Mouse (Mus musculus): ENCODE measurements around the gene Igf1r. TPM values are rescaled to one million over a fixed set of nuclear protein-coding genes. Genes with fewer than 3 reads are reported as not detected.

Gene Igf1r
- polyA plus RNA-seq, 1 experiment from 2014 or later, result 15.9 TPM

- Histone ChIP-seq H3K27me3 (replicated peaks; ENCODE audit: insufficient read depth, low read length) (no peaks in the 10 kb centered on the region), H3K9ac (replicated peaks; ENCODE audit: low read depth) (no peak overlapping the region), H3K27ac (ENCODE audit: low read length) (no peak overlapping the region), H3K9me3 (ENCODE audit: low read length) (no peaks in the 10 kb centered on the region), H3K4me2 (replicated peaks; ENCODE audit: low read depth, low read length) (no peak overlapping the region), H3K36me3 (ENCODE audit: insufficient read depth, low read length) (no peaks in the 10 kb centered on the region), H3K4me1 (ENCODE audit: insufficient read depth, low read depth, low read length) (peaks cover 17% of the 10 kb centered on the region; the same call in 1 of the 2 replicates), H3K4me3 (ENCODE audit: low read depth, low read length) (no peak overlapping the region)
- no peak for TF ChIP-seq EP300 (IDR thresholded peaks at IDR 0.05)
- no peak for TF ChIP-seq CTCF (IDR thresholded peaks at IDR 0.05)
- DNase-seq (ENCODE audit: low spot score), result no peak
- 11% methylated on average over 3 of the region's 3 CpGs for WGBS
- ATAC-seq, result no peak
Measured at GRCm38 (mm10) chr7:68070030-68070429, 117.4 kb downstream of the Igf1r start.

DNA sequence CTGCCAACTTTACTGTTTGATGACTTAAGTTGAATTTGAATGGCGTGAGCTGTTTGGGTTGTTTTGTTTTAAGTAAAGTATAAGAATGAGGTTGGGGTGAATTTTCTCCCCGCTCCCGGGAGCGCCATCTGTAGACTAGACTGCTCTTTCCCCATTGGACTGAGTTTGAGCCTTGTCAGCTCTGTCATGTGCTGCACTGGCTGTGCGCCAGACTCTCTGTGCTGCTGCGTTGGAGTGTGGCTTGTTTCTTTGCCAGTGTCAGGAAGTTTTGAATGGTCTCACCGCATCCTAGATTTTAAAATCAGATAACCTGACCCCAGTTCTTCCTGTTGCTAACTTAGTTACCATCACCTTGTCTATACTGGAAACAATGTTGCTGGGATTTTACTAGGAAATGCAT is 118.0 kb downstream of the Igf1r start:
- no peaks in the 10 kb centered on the region for H3K27me3 ChIP-seq (replicated peaks; ENCODE audit: insufficient read depth, low read length)
- peak overlapping the region; percentile 30; the same call in 1 of the 2 replicates for H3K4me2 ChIP-seq (replicated peaks; ENCODE audit: low read depth, low read length)
- DNase-seq (ENCODE audit: low spot score) (peak; percentile 89), ATAC-seq (peak; percentile 64)
- no peak overlapping the region for H3K27ac ChIP-seq (ENCODE audit: low read length)
- H3K36me3 ChIP-seq (ENCODE audit: insufficient read depth, low read length), result no peaks in the 10 kb centered on the region
- H3K4me1 ChIP-seq (ENCODE audit: insufficient read depth, low read depth, low read length), result peaks cover 17% of the 10 kb centered on the region; the same call in 1 of the 2 replicates
- TF ChIP-seq CTCF (IDR thresholded peaks at IDR 0.05), result peak; percentile 56
- TF ChIP-seq EP300 (IDR thresholded peaks at IDR 0.05), result no peak
- H3K4me3 ChIP-seq (ENCODE audit: low read depth, low read length), result no peak overlapping the region
- no peaks in the 10 kb centered on the region for H3K9me3 ChIP-seq (ENCODE audit: low read length)
- no peak overlapping the region for H3K9ac ChIP-seq (replicated peaks; ENCODE audit: low read depth)
- 1% methylated on average over 7 of the region's 7 CpGs for WGBS

- DNase-seq (ENCODE audit: low spot score) (no peak), ATAC-seq (no peak)
- WGBS, result 87% methylated on average over 3 of the region's 3 CpGs
- H3K9ac ChIP-seq (replicated peaks; ENCODE audit: low read depth), result no peak overlapping the region
- H3K9me3 ChIP-seq (ENCODE audit: low read length), result no peaks in the 10 kb centered on the region
- H3K36me3 ChIP-seq (ENCODE audit: insufficient read depth, low read length), result no peaks in the 10 kb centered on the region
- H3K4me1 ChIP-seq (ENCODE audit: insufficient read depth, low read depth, low read length), result peaks cover 14% of the 10 kb centered on the region; the same call in 1 of the 2 replicates
- H3K27ac ChIP-seq (ENCODE audit: low read length), result no peak overlapping the region
- no peaks in the 10 kb centered on the region for H3K27me3 ChIP-seq (replicated peaks; ENCODE audit: insufficient read depth, low read length)
- H3K4me3 ChIP-seq (ENCODE audit: low read depth, low read length), result no peak overlapping the region
- H3K4me2 ChIP-seq (replicated peaks; ENCODE audit: low read depth, low read length), result no peak overlapping the region
- no peak for TF ChIP-seq CTCF (IDR thresholded peaks at IDR 0.05)
- TF ChIP-seq EP300 (IDR thresholded peaks at IDR 0.05), result no peak
Measured at GRCm38 (mm10) chr7:68071050-68071449, 118.4 kb downstream of the Igf1r start.

- H3K36me3 ChIP-seq (ENCODE audit: insufficient read depth, low read length), result no peaks in the 10 kb centered on the region
- no peaks in the 10 kb centered on the region for H3K27me3 ChIP-seq (replicated peaks; ENCODE audit: insufficient read depth, low read length)
- TF ChIP-seq CTCF (IDR thresholded peaks at IDR 0.05) (no peak), EP300 (IDR thresholded peaks at IDR 0.05) (no peak)
- ATAC-seq (no peak), DNase-seq (ENCODE audit: low spot score) (no peak)
- no peak overlapping the region for H3K9ac ChIP-seq (replicated peaks; ENCODE audit: low read depth)
- peaks cover 14% of the 10 kb centered on the region; the same call in 1 of the 2 replicates for H3K4me1 ChIP-seq (ENCODE audit: insufficient read depth, low read depth, low read length)
- H3K9me3 ChIP-seq (ENCODE audit: low read length), result no peaks in the 10 kb centered on the region
- WGBS, result 89% methylated on average over 11 of the region's 11 CpGs
- no peak overlapping the region for H3K4me3 ChIP-seq (ENCODE audit: low read depth, low read length)
- no peak overlapping the region for H3K27ac ChIP-seq (ENCODE audit: low read length)
- H3K4me2 ChIP-seq (replicated peaks; ENCODE audit: low read depth, low read length), result no peak overlapping the region
Measured at GRCm38 (mm10) chr7:68071749-68072148, 119.1 kb downstream of the Igf1r start.

DNA sequence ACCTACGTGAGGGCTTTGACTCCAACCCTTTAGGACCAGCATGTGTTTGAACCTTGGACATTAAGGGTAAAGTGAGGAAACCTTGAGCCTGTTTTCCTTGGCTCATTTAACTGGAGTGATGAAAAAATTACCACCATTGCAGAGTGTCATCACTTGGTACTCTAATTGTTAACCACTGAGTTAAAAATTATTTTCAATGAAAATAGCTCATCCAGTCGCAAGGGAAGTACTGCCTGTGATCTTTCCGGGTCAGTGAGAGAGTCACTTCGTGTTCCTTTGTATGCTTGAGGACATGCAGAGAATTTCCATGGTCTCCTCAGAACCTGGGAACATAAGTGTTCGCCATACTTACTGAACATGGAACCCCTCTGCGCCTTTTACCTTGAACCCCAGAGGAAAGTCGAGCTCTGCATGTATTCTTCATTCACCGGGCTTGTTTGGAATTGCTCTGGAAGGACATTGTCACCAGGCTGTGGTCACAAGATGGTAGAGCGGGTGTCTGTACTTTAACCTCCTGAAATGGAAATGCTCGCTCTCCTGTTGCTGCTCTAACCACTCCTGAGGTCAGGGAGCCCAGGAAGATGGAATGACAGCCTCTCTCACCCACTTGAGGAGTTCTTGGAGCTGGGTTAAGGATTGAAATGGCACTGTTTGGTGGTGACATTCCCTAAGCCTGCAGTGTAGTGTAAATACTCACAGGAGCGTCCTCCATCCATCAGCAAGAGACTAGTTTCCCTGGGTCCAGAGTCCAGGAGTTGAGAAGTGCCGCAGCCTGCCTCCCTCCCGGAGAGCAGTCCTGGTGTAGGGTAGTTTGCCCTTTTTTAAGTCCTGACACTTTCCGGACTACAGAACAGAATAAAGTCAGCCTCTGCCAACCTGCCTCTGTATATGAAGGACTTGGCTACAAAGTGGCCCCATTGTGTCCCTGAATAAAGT is 120.2 kb downstream of the Igf1r start:
- H3K4me2 ChIP-seq (replicated peaks; ENCODE audit: low read depth, low read length), result no peak overlapping the region
- no peaks in the 10 kb centered on the region for H3K27me3 ChIP-seq (replicated peaks; ENCODE audit: insufficient read depth, low read length)
- WGBS, result 70% methylated on average over 14 of the region's 14 CpGs
- no peak overlapping the region for H3K9ac ChIP-seq (replicated peaks; ENCODE audit: low read depth)
- DNase-seq (ENCODE audit: low spot score) (no peak), ATAC-seq (peak; percentile 3; the same call in 1 of the 2 replicates)
- no peak overlapping the region for H3K27ac ChIP-seq (ENCODE audit: low read length)
- H3K36me3 ChIP-seq (ENCODE audit: insufficient read depth, low read length), result no peaks in the 10 kb centered on the region
- TF ChIP-seq EP300 (IDR thresholded peaks at IDR 0.05), result no peak
- TF ChIP-seq CTCF (IDR thresholded peaks at IDR 0.05), result no peak
- no peak overlapping the region for H3K4me3 ChIP-seq (ENCODE audit: low read depth, low read length)
- H3K9me3 ChIP-seq (ENCODE audit: low read length), result no peaks in the 10 kb centered on the region
- H3K4me1 ChIP-seq (ENCODE audit: insufficient read depth, low read depth, low read length), result peaks cover 14% of the 10 kb centered on the region; the same call in 1 of the 2 replicates

DNA sequence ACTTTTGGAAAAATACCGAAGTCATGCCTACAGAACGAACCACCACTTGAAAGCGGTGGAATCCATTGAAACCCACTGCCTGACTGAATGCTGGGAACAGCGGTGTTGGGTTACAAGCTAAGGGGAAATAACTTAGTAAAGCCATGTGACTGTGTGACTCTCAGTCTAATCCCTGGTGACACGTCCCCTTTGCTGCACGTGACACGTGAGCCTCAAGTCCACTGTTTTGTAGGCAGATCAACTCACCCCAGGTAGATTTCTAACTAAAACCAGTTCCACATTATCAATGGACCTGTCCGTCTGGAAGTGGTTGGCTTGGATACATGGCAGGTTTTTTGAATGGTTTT is 120.8 kb downstream of the Igf1r start:
- no peak overlapping the region for H3K27ac ChIP-seq (ENCODE audit: low read length)
- no peaks in the 10 kb centered on the region for H3K9me3 ChIP-seq (ENCODE audit: low read length)
- H3K4me1 ChIP-seq (ENCODE audit: insufficient read depth, low read depth, low read length), result peaks cover 14% of the 10 kb centered on the region; the same call in 1 of the 2 replicates
- no peak; the same call in 1 of the 2 replicates for TF ChIP-seq EP300 (IDR thresholded peaks at IDR 0.05)
- TF ChIP-seq CTCF (IDR thresholded peaks at IDR 0.05), result no peak
- H3K4me2 ChIP-seq (replicated peaks; ENCODE audit: low read depth, low read length), result no peak overlapping the region
- no peak overlapping the region for H3K4me3 ChIP-seq (ENCODE audit: low read depth, low read length)
- H3K36me3 ChIP-seq (ENCODE audit: insufficient read depth, low read length), result no peaks in the 10 kb centered on the region
- H3K27me3 ChIP-seq (replicated peaks; ENCODE audit: insufficient read depth, low read length), result no peaks in the 10 kb centered on the region
- WGBS, result 45% methylated on average over 8 of the region's 8 CpGs
- peak; percentile 79 for DNase-seq (ENCODE audit: low spot score)
- H3K9ac ChIP-seq (replicated peaks; ENCODE audit: low read depth), result no peak overlapping the region
- ATAC-seq, result peak; percentile 68
